Mouse (Mus musculus) heart, postnatal 0 days (tissue): Measurements from ENCODE around the gene Cfap45.

Source experiments
- CTCF ChIP-seq: IDR thresholded peaks from 2 replicates; pipeline ENCODE4 v1.5.1; 2016; ENCODE audit warnings: antibody characterized with exemption, control low read depth, low read depth
- EP300 ChIP-seq: IDR thresholded peaks from 2 replicates; pipeline ENCODE4 v1.6.1; 2016; ENCODE audit warnings: antibody characterized with exemption, low read depth

- TF ChIP-seq CTCF (no peak), EP300 (no peak)
These were observed 1.9 kb downstream of the Cfap45 start for GRCm38 (mm10) chr1:172522524-172522923.
